Mouse (Mus musculus): ENCODE results near the gene Tnfsf9. TPM values are rescaled to one million over a fixed set of nuclear protein-coding genes. Genes with fewer than 3 reads are reported as not detected.
"Not testable (repeated sequence)": the region's sequence is repeated elsewhere in the genome, so short reads cannot be mapped to it uniquely, and the experiment has no call there.

Gene Tnfsf9
- polyA plus RNA-seq, 1 experiment from 2014 or later: 10.4 TPM

- H3K4me3 ChIP-seq (replicated peaks): peak overlapping the region; percentile 7; the same call in 1 of the 2 replicates
- 1% methylated on average over 11 of the region's 11 CpGs for WGBS
- peaks cover 5% of the 10 kb centered on the region for H3K4me1 ChIP-seq
- no peaks in the 10 kb centered on the region for H3K9me3 ChIP-seq (replicated peaks)
- H3K36me3 ChIP-seq: no peaks in the 10 kb centered on the region
- peak; percentile 96 for ATAC-seq (replicated peaks; ENCODE audit: low FRiP score)
- 0 out of 2 replicates have a peak overlapping the region, but pooled peaks have one; percentile 10 for H3K27ac ChIP-seq
- no peak overlapping the region for H3K9ac ChIP-seq
- peak overlapping the region; percentile 45 for H3K4me2 ChIP-seq
- 0 out of 2 replicates have a peak, but pooled peaks cover 6% of the 10 kb centered on the region for H3K27me3 ChIP-seq
Measured at GRCm38 (mm10) chr17:57118524-57119349, 13.6 kb downstream of the Tnfsf9 start.

- Histone ChIP-seq H3K27me3 (0 out of 2 replicates have a peak, but pooled peaks cover 2% of the 10 kb centered on the region), H3K27ac (no peak overlapping the region), H3K4me3 (replicated peaks) (no peak overlapping the region), H3K36me3 (no peaks in the 10 kb centered on the region), H3K9me3 (replicated peaks) (no peaks in the 10 kb centered on the region), H3K4me1 (peaks cover 5% of the 10 kb centered on the region), H3K4me2 (no peak overlapping the region), H3K9ac (no peak overlapping the region)
- ATAC-seq (replicated peaks; ENCODE audit: low FRiP score): no peak
- WGBS: 75% methylated on average over 2 of the region's 2 CpGs
Measured at GRCm38 (mm10) chr17:57121856-57122255, 16.7 kb downstream of the Tnfsf9 start.

- ATAC-seq (replicated peaks; ENCODE audit: low FRiP score): no peak
- 88% methylated on average over 11 of the region's 11 CpGs for WGBS
- H3K9ac ChIP-seq: no peak overlapping the region
Measured at GRCm38 (mm10) chr17:57123192-57124118, 18.3 kb downstream of the Tnfsf9 start.

GRCm38 (mm10) chr17:57124792-57125191, 19.7 kb downstream of the Tnfsf9 start:
- no peak overlapping the region for H3K4me2 ChIP-seq
- H3K4me3 ChIP-seq (replicated peaks): no peak overlapping the region
- H3K27ac ChIP-seq: no peak overlapping the region
- no peaks in the 10 kb centered on the region for H3K4me1 ChIP-seq
- no peaks in the 10 kb centered on the region for H3K36me3 ChIP-seq
- 79% methylated on average over 4 of the region's 4 CpGs for WGBS
- H3K9me3 ChIP-seq (replicated peaks): no peaks in the 10 kb centered on the region
- H3K27me3 ChIP-seq: no peaks in the 10 kb centered on the region
- H3K9ac ChIP-seq: no peak overlapping the region
- no peak for ATAC-seq (replicated peaks; ENCODE audit: low FRiP score)

More at GRCm38 (mm10) chr17:57123192-57124118, 18.3 kb downstream of the Tnfsf9 start:
- Histone ChIP-seq H3K27me3 (no peaks in the 10 kb centered on the region), H3K27ac (no peak overlapping the region), H3K4me3 (replicated peaks) (no peak overlapping the region), H3K9me3 (replicated peaks) (no peaks in the 10 kb centered on the region), H3K4me2 (no peak overlapping the region), H3K4me1 (peaks cover 5% of the 10 kb centered on the region), H3K36me3 (no peaks in the 10 kb centered on the region)

- WGBS: 53% methylated on average over 3 of the region's 3 CpGs
- Histone ChIP-seq H3K27me3 (no peaks in the 10 kb centered on the region), H3K9me3 (replicated peaks) (no peaks in the 10 kb centered on the region), H3K27ac (no peak overlapping the region), H3K4me3 (replicated peaks) (no peak overlapping the region), H3K36me3 (no peaks in the 10 kb centered on the region), H3K9ac (no peak overlapping the region), H3K4me2 (no peak overlapping the region), H3K4me1 (no peaks in the 10 kb centered on the region)
- no peak for ATAC-seq (replicated peaks; ENCODE audit: low FRiP score)
Measured at GRCm38 (mm10) chr17:57125853-57126622, 20.9 kb downstream of the Tnfsf9 start.

GRCm38 (mm10) chr17:57131793-57132192, 26.7 kb downstream of the Tnfsf9 start:
- ATAC-seq (replicated peaks; ENCODE audit: low FRiP score): no peak
- no peak overlapping the region for H3K9ac ChIP-seq
- no peaks in the 10 kb centered on the region for H3K4me1 ChIP-seq
- no peak overlapping the region for H3K4me3 ChIP-seq (replicated peaks)
- WGBS: 81% methylated on average over 1 of the region's 1 CpGs
- no peak overlapping the region for H3K27ac ChIP-seq
- H3K9me3 ChIP-seq (replicated peaks): no peaks in the 10 kb centered on the region
- H3K4me2 ChIP-seq: no peak overlapping the region
- peaks cover 5% of the 10 kb centered on the region; the same call in 1 of the 2 replicates for H3K27me3 ChIP-seq
- no peaks in the 10 kb centered on the region for H3K36me3 ChIP-seq

GRCm38 (mm10) chr17:57134021-57134420, 28.9 kb downstream of the Tnfsf9 start:
- ATAC-seq (replicated peaks; ENCODE audit: low FRiP score); H3K4me2 ChIP-seq: not testable (repeated sequence)

GRCm38 (mm10) chr17:57134693-57135092, 29.6 kb downstream of the Tnfsf9 start:
- 73% methylated on average over 2 of the region's 2 CpGs for WGBS
- H3K9ac ChIP-seq: no peak overlapping the region
- no peak for ATAC-seq (replicated peaks; ENCODE audit: low FRiP score)
- no peaks in the 10 kb centered on the region for H3K4me1 ChIP-seq
- no peak overlapping the region for H3K27ac ChIP-seq
- H3K4me2 ChIP-seq: no peak overlapping the region
- no peaks in the 10 kb centered on the region for H3K9me3 ChIP-seq (replicated peaks)
- no peak overlapping the region for H3K4me3 ChIP-seq (replicated peaks)
- no peaks in the 10 kb centered on the region for H3K36me3 ChIP-seq
- peaks cover 5% of the 10 kb centered on the region; the same call in 1 of the 2 replicates for H3K27me3 ChIP-seq

More at GRCm38 (mm10) chr17:57134021-57134420, 28.9 kb downstream of the Tnfsf9 start:
- 7% methylated on average over 3 of the region's 3 CpGs for whole genome bisulfite sequencing
- H3K27ac ChIP-seq; H3K9me3 ChIP-seq (replicated peaks); H3K27me3 ChIP-seq; H3K4me3 ChIP-seq (replicated peaks); H3K4me1 ChIP-seq; H3K36me3 ChIP-seq; H3K9ac ChIP-seq: not testable (repeated sequence)

GRCm38 (mm10) chr17:57135635-57136034, 30.5 kb downstream of the Tnfsf9 start:
- no peak overlapping the region for H3K9ac ChIP-seq
- H3K36me3 ChIP-seq: no peaks in the 10 kb centered on the region
- H3K9me3 ChIP-seq (replicated peaks): no peaks in the 10 kb centered on the region
- ATAC-seq (replicated peaks; ENCODE audit: low FRiP score): no peak
- no peak overlapping the region for H3K27ac ChIP-seq
- H3K4me2 ChIP-seq: no peak overlapping the region
- no peak overlapping the region for H3K4me3 ChIP-seq (replicated peaks)
- WGBS: 80% methylated on average over 3 of the region's 3 CpGs
- no peaks in the 10 kb centered on the region for H3K4me1 ChIP-seq
- H3K27me3 ChIP-seq: peaks cover 5% of the 10 kb centered on the region; the same call in 1 of the 2 replicates

GRCm38 (mm10) chr17:57138676-57139075, 33.6 kb downstream of the Tnfsf9 start:
- Histone ChIP-seq H3K4me2 (no peak overlapping the region), H3K9ac (no peak overlapping the region), H3K27ac (no peak overlapping the region), H3K4me3 (replicated peaks) (no peak overlapping the region), H3K9me3 (replicated peaks) (no peaks in the 10 kb centered on the region), H3K4me1 (no peaks in the 10 kb centered on the region), H3K36me3 (no peaks in the 10 kb centered on the region), H3K27me3 (peaks cover 5% of the 10 kb centered on the region; the same call in 1 of the 2 replicates)
- no peak for ATAC-seq (replicated peaks; ENCODE audit: low FRiP score)
- WGBS: 89% methylated on average over 4 of the region's 4 CpGs

GRCm38 (mm10) chr17:57139708-57140107, 34.6 kb downstream of the Tnfsf9 start:
- 97% methylated on average over 3 of the region's 3 CpGs for WGBS
- H3K9me3 ChIP-seq (replicated peaks): no peaks in the 10 kb centered on the region

More at GRCm38 (mm10) chr17:57139708-57140107, 34.6 kb downstream of the Tnfsf9 start:
- Histone ChIP-seq H3K4me3 (replicated peaks) (no peak overlapping the region), H3K36me3 (no peaks in the 10 kb centered on the region), H3K27me3 (peaks cover under 1% of the 10 kb centered on the region; the same call in 1 of the 2 replicates), H3K4me2 (no peak overlapping the region), H3K27ac (no peak overlapping the region), H3K4me1 (no peaks in the 10 kb centered on the region), H3K9ac (no peak overlapping the region)
- no peak for ATAC-seq (replicated peaks; ENCODE audit: low FRiP score)
